Mouse (Mus musculus) cortical plate, adult 2 months (tissue): Measurements from ENCODE around the gene Npas1.

ENCODE experiments used
- CTCF ChIP-seq: fragments of 200-500 bp; IDR thresholded peaks from 2 replicates; pipeline ENCODE4 v1.5.1; 2011; ENCODE audit warnings: mild to moderate bottlenecking, control low read depth, low read length; ENCODE audit not compliant: insufficient read depth; ENCODE audit errors: extremely low read depth
- POLR2A ChIP-seq: fragments of 200-500 bp; IDR thresholded peaks from 2 replicates; pipeline ENCODE4 v1.6.1; 2011; ENCODE audit warnings: mild to moderate bottlenecking, low read length, control low read depth; ENCODE audit not compliant: insufficient read depth; ENCODE audit errors: extremely low read depth

- no peak for TF ChIP-seq POLR2A
- TF ChIP-seq CTCF, result no peak
Measured at GRCm38 (mm10) chr7:16475764-16476599, 1.5 kb downstream of the Npas1 start.
